Mouse (Mus musculus) intestine, embryonic 14.5 days (tissue): ENCODE measurements around the gene Cfap69. TPM values are rescaled to one million over a fixed set of nuclear protein-coding genes. Genes with fewer than 3 reads are reported as not detected.
A peak's percentile ranks its signal among the peaks of the same experiment; 100 is the strongest.

Experiments used
- ATAC-seq: fragments of 200-750 bp; cut with Nextera tagmentation; replicated peaks from 2 replicates; pipeline ENCODE4 v1.8.0; 2017; ENCODE audit warnings: low read depth, moderate number of reproducible peaks, moderate TSS enrichment, moderate library complexity; ENCODE audit not compliant: low FRiP score, low TSS enrichment
- DNase-seq: peaks from one replicate; pipeline ENCODE4 v3.0.0-alpha.2; 2018; ENCODE audit warnings: low spot score
- H3K27ac ChIP-seq: fragments of 300-500 bp; sonication (generic); 2 replicates; pipeline ENCODE4 v1.5.1; 2014; ENCODE audit warnings: low read depth, mild to moderate bottlenecking, control low read depth
- H3K27me3 ChIP-seq: fragments of 300-500 bp; sonication (generic); replicated peaks from 2 replicates; pipeline ENCODE4 v1.6.1; 2014; ENCODE audit warnings: low read length, control low read depth; ENCODE audit not compliant: control insufficient read depth, insufficient read depth
- H3K36me3 ChIP-seq: fragments of 300-500 bp; sonication (generic); 2 replicates; pipeline ENCODE4 v1.6.1; 2014; ENCODE audit warnings: low read length, control low read depth; ENCODE audit not compliant: control insufficient read depth, insufficient read depth
- H3K4me1 ChIP-seq: fragments of 300-500 bp; sonication (generic); replicated peaks from 2 replicates; pipeline ENCODE4 v1.6.1; 2014; ENCODE audit warnings: low read length, control low read depth, mixed read lengths; ENCODE audit not compliant: control insufficient read depth, insufficient read depth
- H3K4me2 ChIP-seq: fragments of 300-500 bp; sonication (generic); 2 replicates; pipeline ENCODE4 v1.6.1; 2014; ENCODE audit warnings: low read length
- H3K4me3 ChIP-seq: fragments of 300-500 bp; sonication (generic); 2 replicates; pipeline ENCODE4 v1.5.1; 2014; ENCODE audit warnings: low read depth, low read length, control low read depth, mixed read lengths
- H3K9ac ChIP-seq: fragments of 300-500 bp; sonication (generic); 2 replicates; pipeline ENCODE4 v1.6.1; 2014; ENCODE audit warnings: mild to moderate bottlenecking, low read length
- H3K9me3 ChIP-seq: fragments of 300-500 bp; sonication (generic); 2 replicates; pipeline ENCODE4 v1.6.1; 2016; ENCODE audit warnings: low read length, control low read depth; ENCODE audit not compliant: control insufficient read depth
- WGBS: fragments of 180-500 bp; shearing (Covaris S2); extraction: QIAGEN DNeasy Blood & Tissue Kit; methylation state at CpG from one replicate; pipeline ENCODE4 v1.1.7; 2014; 5-methylcytosine and 5-hydroxymethylcytosine counted together
- polyA plus RNA-seq: library from polyadenylated mRNA; unstranded; fragments of >200 nt; fragmentation: Nextera tagmentation; extraction: Ambion mirVana; gene quantifications from 2 replicates; pipeline ENCODE4 v1.2.1, GENCODE M21; 2014

Gene Cfap69
- polyA plus RNA-seq: 2.4 and 3.9 TPM in 2 replicates

GRCm38 (mm10) chr5:5663655-5664370 lies at the start of gene Cfap69:
Cfap69 (minus strand) TSS chr5:5664239.
- peak; percentile 96 for ATAC-seq
- Histone ChIP-seq H3K27ac (no peak within 1 kb of the TSS), H3K4me3 (peak within 1 kb of the TSS; percentile 69), H3K9ac (peak within 1 kb of the TSS; percentile 61), H3K36me3 (0 out of 2 replicates have a peak, but pooled peaks cover 4% of the 10 kb centered on the region), H3K9me3 (no peaks in the 10 kb centered on the region), H3K4me2 (peak within 1 kb of the TSS; percentile 95), H3K4me1 (no peaks in the 10 kb centered on the region), H3K27me3 (no peaks in the 10 kb centered on the region)
- under 1% methylated on average over 45 of the region's 48 CpGs for WGBS
- peak; percentile 94 for DNase-seq

GRCm38 (mm10) chr5:5711032-5711431 lies 47.0 kb upstream of the Cfap69 start:
- Histone ChIP-seq H3K36me3 (no peaks in the 10 kb centered on the region), H3K27me3 (no peaks in the 10 kb centered on the region), H3K4me1 (no peaks in the 10 kb centered on the region), H3K27ac (no peak overlapping the region), H3K9me3 (no peaks in the 10 kb centered on the region), H3K4me2 (no peak overlapping the region), H3K4me3 (no peak overlapping the region), H3K9ac (no peak overlapping the region)
- DNase-seq: no peak
- no peak for ATAC-seq
- 64% methylated on average over 4 of the region's 4 CpGs for WGBS

DNA sequence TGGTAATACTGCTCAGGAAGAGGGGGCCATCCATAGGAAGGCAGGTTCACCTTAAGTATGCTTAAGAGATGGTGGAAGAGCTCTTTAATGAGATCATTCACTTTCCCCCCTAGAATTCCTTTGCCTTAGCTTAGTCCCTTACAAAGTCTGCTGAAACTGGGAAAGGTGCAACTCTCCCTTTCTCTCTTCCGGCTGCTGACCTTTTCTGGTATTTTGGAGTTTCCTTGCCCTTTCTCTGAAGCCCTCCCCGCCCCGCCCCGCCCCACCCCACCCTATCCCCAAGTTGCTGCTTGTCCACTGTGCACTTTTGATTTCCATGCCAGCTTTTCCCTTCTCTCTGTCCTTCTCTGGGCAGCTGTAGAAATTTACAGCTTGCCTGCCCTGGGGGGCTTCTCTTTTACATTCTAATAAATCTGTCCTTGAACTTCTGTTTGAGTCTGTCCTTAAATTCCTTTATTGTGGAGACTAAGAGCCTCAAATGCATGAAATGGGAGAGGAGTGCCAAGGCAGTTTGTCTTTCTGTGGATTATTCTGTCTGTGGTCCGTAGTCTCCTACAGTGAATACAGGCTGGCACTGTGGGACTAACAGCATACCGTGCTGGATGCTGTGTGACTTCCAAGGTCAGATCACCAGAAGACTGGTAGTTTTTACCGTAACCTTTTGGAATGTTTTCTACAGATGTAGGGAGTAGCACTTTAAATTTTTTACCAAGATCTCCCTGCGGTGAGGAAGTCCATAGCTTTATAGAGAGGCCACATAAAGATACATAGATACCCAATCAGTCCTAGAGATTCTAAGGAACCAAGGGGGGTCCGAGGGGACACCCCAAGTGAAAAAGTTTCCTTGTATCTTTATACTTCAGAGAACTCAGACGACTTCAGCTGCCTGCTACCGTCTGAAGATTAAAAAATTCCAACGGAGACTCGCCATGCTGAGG lies 43.6 kb upstream of the Cfap69 start:
- Histone ChIP-seq H3K36me3 (no peaks in the 10 kb centered on the region), H3K27me3 (no peaks in the 10 kb centered on the region), H3K4me2 (peak overlapping the region; percentile 33; the same call in 1 of the 2 replicates), H3K9me3 (no peaks in the 10 kb centered on the region), H3K9ac (no peak overlapping the region), H3K4me1 (no peaks in the 10 kb centered on the region), H3K27ac (no peak overlapping the region), H3K4me3 (peak overlapping the region; percentile 8; the same call in 1 of the 2 replicates)
- WGBS: 50% methylated on average over 13 of the region's 13 CpGs
- DNase-seq (no peak), ATAC-seq (no peak)

- no peaks in the 10 kb centered on the region for H3K4me1 ChIP-seq
- H3K4me3 ChIP-seq: no peak overlapping the region
- H3K36me3 ChIP-seq: no peaks in the 10 kb centered on the region
- DNase-seq: no peak
- no peak overlapping the region for H3K4me2 ChIP-seq
- no peaks in the 10 kb centered on the region for H3K9me3 ChIP-seq
- no peak for ATAC-seq
- 28% methylated on average over 2 of the region's 2 CpGs for WGBS
- no peaks in the 10 kb centered on the region for H3K27me3 ChIP-seq
- no peak overlapping the region for H3K27ac ChIP-seq
- H3K9ac ChIP-seq: no peak overlapping the region
Observed at GRCm38 (mm10) chr5:5705019-5705418, 41.0 kb upstream of the Cfap69 start.

GRCm38 (mm10) chr5:5700386-5700785 lies 36.3 kb upstream of the Cfap69 start:
- no peaks in the 10 kb centered on the region for H3K36me3 ChIP-seq
- H3K4me2 ChIP-seq: no peak overlapping the region
- H3K9me3 ChIP-seq: no peaks in the 10 kb centered on the region
- no peak overlapping the region for H3K27ac ChIP-seq
- WGBS: 84% methylated on average over 2 of the region's 2 CpGs
- H3K27me3 ChIP-seq: no peaks in the 10 kb centered on the region
- H3K4me3 ChIP-seq: no peak overlapping the region
- no peaks in the 10 kb centered on the region for H3K4me1 ChIP-seq
- ATAC-seq: no peak
- DNase-seq: no peak
- H3K9ac ChIP-seq: no peak overlapping the region

DNA sequence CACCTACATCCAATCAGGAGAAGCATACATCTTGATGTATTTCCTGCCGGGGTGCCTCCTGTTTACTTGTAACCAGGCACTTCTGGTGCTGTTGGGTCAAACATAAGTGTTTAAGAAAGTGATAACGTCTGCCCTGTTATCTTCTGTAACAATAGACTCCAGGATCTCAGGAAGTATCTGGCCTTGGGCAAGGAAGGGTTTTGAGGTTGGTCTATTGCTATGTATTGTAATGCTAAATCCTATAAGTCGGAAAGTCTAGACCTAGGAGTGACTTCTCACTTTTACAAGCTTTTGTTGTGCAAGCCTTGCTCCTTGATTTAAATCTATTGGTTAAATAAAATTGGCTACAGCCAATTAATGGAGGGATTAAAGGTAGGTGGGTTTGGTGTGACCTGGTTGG lies 34.8 kb upstream of the Cfap69 start:
- H3K9ac ChIP-seq: no peak overlapping the region
- DNase-seq (no peak), ATAC-seq (no peak)
- no peak overlapping the region for H3K27ac ChIP-seq
- no peaks in the 10 kb centered on the region for H3K9me3 ChIP-seq
- no peak overlapping the region for H3K4me3 ChIP-seq
- H3K36me3 ChIP-seq: no peaks in the 10 kb centered on the region
- H3K4me2 ChIP-seq: no peak overlapping the region
- 56% methylated on average over 3 of the region's 3 CpGs for WGBS
- H3K4me1 ChIP-seq: no peaks in the 10 kb centered on the region
- no peaks in the 10 kb centered on the region for H3K27me3 ChIP-seq

DNA sequence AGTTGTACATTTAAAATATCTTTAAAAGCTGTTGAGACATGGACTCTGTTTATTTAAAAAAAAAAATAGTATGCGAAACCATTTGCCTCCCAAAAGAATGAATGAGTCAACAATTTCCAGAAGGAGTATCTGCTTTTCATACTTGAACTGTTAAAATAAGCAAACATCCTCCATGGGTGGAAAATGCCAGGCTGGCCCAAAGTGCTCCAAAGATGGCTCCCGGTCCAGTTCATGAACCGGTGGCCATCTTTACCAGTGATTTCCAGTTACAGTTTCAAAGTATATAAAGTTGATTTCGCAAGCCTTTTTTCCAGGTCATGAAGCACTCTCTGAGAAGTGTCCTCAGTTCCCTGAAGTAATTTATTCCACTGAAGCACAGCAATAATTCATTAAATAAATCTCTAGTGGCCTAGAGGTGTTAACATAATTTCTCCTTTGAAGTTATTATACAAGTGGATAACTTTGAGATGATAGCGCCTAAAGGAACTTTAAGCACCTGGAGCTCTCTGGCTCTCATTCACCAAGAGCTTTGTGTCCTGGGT lies 31.4 kb upstream of the Cfap69 start:
- Histone ChIP-seq H3K36me3 (no peaks in the 10 kb centered on the region), H3K4me1 (peaks cover 8% of the 10 kb centered on the region; the same call in 1 of the 2 replicates), H3K9ac (no peak overlapping the region), H3K4me2 (no peak overlapping the region), H3K27me3 (no peaks in the 10 kb centered on the region), H3K27ac (no peak overlapping the region), H3K9me3 (no peaks in the 10 kb centered on the region), H3K4me3 (no peak overlapping the region)
- ATAC-seq: no peak
- no peak for DNase-seq
- WGBS: 85% methylated on average over 5 of the region's 5 CpGs

GRCm38 (mm10) chr5:5693956-5694653 lies 30.1 kb upstream of the Cfap69 start, which contains the start of gene Steap2:
Steap2 (minus strand) TSS chr5:5694578.
- Histone ChIP-seq H3K36me3 (no peaks in the 10 kb centered on the region), H3K4me2 (peak within 1 kb of the TSS; percentile 79), H3K27ac (peak within 1 kb of the TSS; percentile 51), H3K27me3 (no peaks in the 10 kb centered on the region), H3K9ac (peak within 1 kb of the TSS; percentile 76), H3K4me1 (peaks cover 8% of the 10 kb centered on the region; the same call in 1 of the 2 replicates), H3K9me3 (no peaks in the 10 kb centered on the region), H3K4me3 (peak within 1 kb of the TSS; percentile 67)
- under 1% methylated on average over 66 of the region's 66 CpGs for WGBS
- peak; percentile 89 for ATAC-seq
- peak; percentile 80 for DNase-seq
